Mouse (Mus musculus) stomach, postnatal 0 days (tissue): ENCODE data around the gene Aifm3. TPM values are rescaled to one million over a fixed set of nuclear protein-coding genes. Genes with fewer than 3 reads are reported as not detected.

Source experiments
- ATAC-seq: fragments of 200-750 bp; cut with Nextera tagmentation; 2 replicates; pipeline ENCODE4 v1.8.0; 2017; ENCODE audit not compliant: low FRiP score, low TSS enrichment
- DNase-seq: peaks from one replicate; pipeline ENCODE4 v3.0.0-alpha.2; 2016; ENCODE audit warnings: low spot score
- H3K27ac ChIP-seq: fragments of 300-500 bp; sonication (generic); replicated peaks from 2 replicates; pipeline ENCODE4 v1.5.1; 2014; ENCODE audit warnings: mild to moderate bottlenecking, control low read depth
- H3K27me3 ChIP-seq: fragments of 300-500 bp; sonication (generic); 2 replicates; pipeline ENCODE4 v1.6.1; 2014; ENCODE audit warnings: low read length; ENCODE audit not compliant: control insufficient read depth, insufficient read depth
- H3K36me3 ChIP-seq: fragments of 300-500 bp; sonication (generic); 2 replicates; pipeline ENCODE4 v1.6.1; 2014; ENCODE audit warnings: low read length, mixed read lengths; ENCODE audit not compliant: control insufficient read depth, insufficient read depth
- H3K4me1 ChIP-seq: fragments of 300-500 bp; sonication (generic); replicated peaks from 2 replicates; pipeline ENCODE4 v1.6.1; 2014; ENCODE audit warnings: antibody characterized with exemption; ENCODE audit not compliant: control insufficient read depth, insufficient read depth
- H3K4me2 ChIP-seq: fragments of 300-500 bp; sonication (generic); replicated peaks from 2 replicates; pipeline ENCODE4 v1.6.1; 2014; ENCODE audit warnings: low read depth, mild to moderate bottlenecking, control low read depth, moderate library complexity
- H3K4me3 ChIP-seq: fragments of 300-500 bp; sonication (generic); 2 replicates; pipeline ENCODE4 v1.5.1; 2014; ENCODE audit warnings: low read depth, low read length, control low read depth
- H3K9ac ChIP-seq: fragments of 300-500 bp; sonication (generic); 2 replicates; pipeline ENCODE4 v1.6.1; 2014; ENCODE audit warnings: mild to moderate bottlenecking, low read length, control low read depth, mixed read lengths
- H3K9me3 ChIP-seq: fragments of 300-500 bp; sonication (generic); 2 replicates; pipeline ENCODE4 v1.6.1; 2016; ENCODE audit warnings: low read length; ENCODE audit not compliant: control insufficient read depth
- CTCF ChIP-seq: IDR thresholded peaks from 2 replicates; pipeline ENCODE4 v1.5.1; 2016; ENCODE audit warnings: antibody characterized with exemption, low read depth, mild to moderate bottlenecking, moderate library complexity
- EP300 ChIP-seq: optimal IDR thresholded peaks from 2 replicates; pipeline ENCODE3; 2016; ENCODE audit warnings: antibody characterized with exemption
- WGBS: fragments of 180-500 bp; shearing (Covaris S2); extraction: QIAGEN DNeasy Blood & Tissue Kit; methylation state at CpG from one replicate; pipeline ENCODE4 v1.1.7; 2014; 5-methylcytosine and 5-hydroxymethylcytosine counted together
- polyA plus RNA-seq: library from polyadenylated mRNA; unstranded; fragments of >200 nt; fragmentation: Nextera tagmentation; extraction: Ambion mirVana; gene quantifications from 2 replicates; pipeline ENCODE4 v1.2.1, GENCODE M21; 2015

Gene Aifm3
- polyA plus RNA-seq, 1 experiment from 2014 or later: 0.61 TPM

- WGBS: 90% methylated on average over 4 of the region's 4 CpGs
Measured at GRCm38 (mm10) chr16:17511431-17511830, 22.0 kb downstream of the Aifm3 start.

GRCm38 (mm10) chr16:17518910-17519309 lies 29.5 kb downstream of the Aifm3 start:
- Histone ChIP-seq H3K4me3 (no peak overlapping the region), H3K9ac (no peak overlapping the region), H3K27me3 (no peaks in the 10 kb centered on the region), H3K27ac (no peak overlapping the region), H3K4me2 (no peak overlapping the region), H3K9me3 (no peaks in the 10 kb centered on the region), H3K36me3 (peaks cover 52% of the 10 kb centered on the region), H3K4me1 (no peaks in the 10 kb centered on the region)
- DNase-seq (no peak), ATAC-seq (no peak)
- WGBS: 81% methylated on average over 2 of the region's 2 CpGs
- no peak for TF ChIP-seq CTCF
- no peak for TF ChIP-seq EP300

More at GRCm38 (mm10) chr16:17511431-17511830, 22.0 kb downstream of the Aifm3 start:
- ATAC-seq (no peak), DNase-seq (no peak)
- no peak overlapping the region for H3K27ac ChIP-seq
- H3K4me1 ChIP-seq: peaks cover 2% of the 10 kb centered on the region; the same call in 1 of the 2 replicates
- peaks cover 14% of the 10 kb centered on the region for H3K36me3 ChIP-seq
- H3K4me3 ChIP-seq: no peak overlapping the region
- H3K9ac ChIP-seq: no peak overlapping the region
- no peak for TF ChIP-seq CTCF
- no peak for TF ChIP-seq EP300
- no peaks in the 10 kb centered on the region for H3K9me3 ChIP-seq
- no peaks in the 10 kb centered on the region for H3K27me3 ChIP-seq
- no peak overlapping the region for H3K4me2 ChIP-seq

- TF ChIP-seq CTCF: no peak
- TF ChIP-seq EP300: no peak
- Histone ChIP-seq H3K9ac (no peak overlapping the region), H3K4me1 (no peaks in the 10 kb centered on the region), H3K4me3 (no peak overlapping the region), H3K9me3 (no peaks in the 10 kb centered on the region), H3K4me2 (no peak overlapping the region), H3K27me3 (no peaks in the 10 kb centered on the region), H3K27ac (no peak overlapping the region), H3K36me3 (peaks cover 47% of the 10 kb centered on the region)
- no peak for DNase-seq
- no peak for ATAC-seq
- WGBS: 91% methylated on average over 11 of the region's 11 CpGs
Measured at GRCm38 (mm10) chr16:17524156-17524555, 34.7 kb downstream of the Aifm3 start.

GRCm38 (mm10) chr16:17525524-17525923 lies 36.1 kb downstream of the Aifm3 start:
- WGBS: 83% methylated on average over 3 of the region's 3 CpGs

GRCm38 (mm10) chr16:17526223-17526622 lies 36.8 kb downstream of the Aifm3 start:
- Histone ChIP-seq H3K4me3 (no peak overlapping the region), H3K36me3 (peaks cover 39% of the 10 kb centered on the region), H3K9ac (no peak overlapping the region), H3K9me3 (no peaks in the 10 kb centered on the region), H3K4me2 (no peak overlapping the region), H3K27me3 (no peaks in the 10 kb centered on the region), H3K4me1 (peaks cover 3% of the 10 kb centered on the region; the same call in 1 of the 2 replicates), H3K27ac (no peak overlapping the region)
- ATAC-seq: no peak
- 89% methylated on average over 6 of the region's 6 CpGs for WGBS
- no peak for DNase-seq
- TF ChIP-seq CTCF (no peak), EP300 (no peak)

More at GRCm38 (mm10) chr16:17525524-17525923, 36.1 kb downstream of the Aifm3 start:
- DNase-seq (no peak), ATAC-seq (no peak)
- Histone ChIP-seq H3K9ac (no peak overlapping the region), H3K4me1 (peaks cover 3% of the 10 kb centered on the region; the same call in 1 of the 2 replicates), H3K27ac (no peak overlapping the region), H3K9me3 (no peaks in the 10 kb centered on the region), H3K36me3 (peaks cover 42% of the 10 kb centered on the region), H3K4me3 (no peak overlapping the region), H3K27me3 (no peaks in the 10 kb centered on the region), H3K4me2 (no peak overlapping the region)
- no peak for TF ChIP-seq EP300
- no peak for TF ChIP-seq CTCF

- no peak overlapping the region for H3K4me3 ChIP-seq
- peaks cover 8% of the 10 kb centered on the region; the same call in 1 of the 2 replicates for H3K4me1 ChIP-seq
- DNase-seq: no peak
- no peaks in the 10 kb centered on the region for H3K27me3 ChIP-seq
- H3K4me2 ChIP-seq: no peak overlapping the region
- no peak for ATAC-seq
- H3K27ac ChIP-seq: no peak overlapping the region
- no peaks in the 10 kb centered on the region for H3K9me3 ChIP-seq
- H3K9ac ChIP-seq: no peak overlapping the region
- TF ChIP-seq EP300 (no peak), CTCF (no peak)
- peaks cover 33% of the 10 kb centered on the region for H3K36me3 ChIP-seq
Measured at GRCm38 (mm10) chr16:17527606-17528005, 38.2 kb downstream of the Aifm3 start.
